Mouse (Mus musculus) NIH3T3 (cell line): ENCODE data around the gene Ahctf1.
"Not testable (repeated sequence)": the region's sequence is repeated elsewhere in the genome, so short reads cannot be mapped to it uniquely, and the experiment has no call there.

Source experiments
- DNase-seq: peaks from one replicate; pipeline ENCODE4 v3.0.0-alpha.2; 2012; ENCODE audit warnings: low read depth

The Ahctf1 gene

GRCm38 (mm10) chr1:179803513-179804139 is at the start of gene Ahctf1:
Ahctf1 (minus strand) TSS chr1:179803680.
- peak; percentile 100 for DNase-seq

- peak; percentile 95 for DNase-seq
Measured at GRCm38 (mm10) chr1:179847759-179848389, 44.4 kb upstream of the Ahctf1 start.

GRCm38 (mm10) chr1:179847173-179847572 is 43.7 kb upstream of the Ahctf1 start:
- DNase-seq = no peak

- DNase-seq = no peak
Measured at GRCm38 (mm10) chr1:179845832-179846499, 42.5 kb upstream of the Ahctf1 start.

- peak; percentile 86 for DNase-seq
Measured at GRCm38 (mm10) chr1:179844894-179845293, 41.4 kb upstream of the Ahctf1 start.

- no peak for DNase-seq
Measured at GRCm38 (mm10) chr1:179843981-179844380, 40.5 kb upstream of the Ahctf1 start.

GRCm38 (mm10) chr1:179842568-179842967 is 39.1 kb upstream of the Ahctf1 start:
- DNase-seq = peak; percentile 56

GRCm38 (mm10) chr1:179836426-179837404 is 33.2 kb upstream of the Ahctf1 start:
- DNase-seq = no peak

- no peak for DNase-seq
Measured at GRCm38 (mm10) chr1:179835753-179836425, 32.4 kb upstream of the Ahctf1 start.

GRCm38 (mm10) chr1:179833596-179833995 is 30.1 kb upstream of the Ahctf1 start:
- DNase-seq = no peak

GRCm38 (mm10) chr1:179832710-179833240 is 29.3 kb upstream of the Ahctf1 start:
- DNase-seq = no peak

- DNase-seq = no peak
Measured at GRCm38 (mm10) chr1:179828900-179829299, 25.4 kb upstream of the Ahctf1 start.

- DNase-seq = no peak
Measured at GRCm38 (mm10) chr1:179828051-179828450, 24.6 kb upstream of the Ahctf1 start.

- no peak for DNase-seq
Measured at GRCm38 (mm10) chr1:179824549-179824948, 21.1 kb upstream of the Ahctf1 start.

- DNase-seq = not testable (repeated sequence)
Measured at GRCm38 (mm10) chr1:179818490-179819278, 15.2 kb upstream of the Ahctf1 start.

GRCm38 (mm10) chr1:179814616-179815015 is 11.1 kb upstream of the Ahctf1 start:
- no peak for DNase-seq

GRCm38 (mm10) chr1:179813385-179813784 is 9.9 kb upstream of the Ahctf1 start:
- DNase-seq = no peak

- no peak for DNase-seq
Measured at GRCm38 (mm10) chr1:179808300-179808699, 4.8 kb upstream of the Ahctf1 start.

GRCm38 (mm10) chr1:179807468-179807867 is 4.0 kb upstream of the Ahctf1 start:
- DNase-seq = no peak

- DNase-seq = no peak
Measured at GRCm38 (mm10) chr1:179805751-179806150, 2.3 kb upstream of the Ahctf1 start.
